Mouse (Mus musculus) liver, embryonic 13.5 days (tissue): ENCODE measurements around the gene Sumf2. TPM values are rescaled to one million over a fixed set of nuclear protein-coding genes. Genes with fewer than 3 reads are reported as not detected.

Experiments
- ATAC-seq: fragments of 200-750 bp; cut with Nextera tagmentation; 2 replicates; pipeline ENCODE4 v1.8.0; 2017; ENCODE audit warnings: low read depth, mild to moderate bottlenecking, moderate number of reproducible peaks, moderate library complexity
- DNase-seq: peaks from one replicate; pipeline ENCODE4 v3.0.0; 2022
- H3K27ac ChIP-seq: fragments of 300-500 bp; sonication (generic); 2 replicates; pipeline ENCODE4 v1.5.1; 2015; ENCODE audit warnings: moderate library complexity, mild to moderate bottlenecking, inconsistent platforms
- H3K27me3 ChIP-seq: fragments of 300-500 bp; sonication (generic); 2 replicates; pipeline ENCODE4 v1.6.1; 2015; ENCODE audit warnings: mild to moderate bottlenecking, inconsistent platforms
- H3K36me3 ChIP-seq: fragments of 300-500 bp; sonication (generic); 2 replicates; pipeline ENCODE4 v1.6.1; 2015; ENCODE audit warnings: mild to moderate bottlenecking, inconsistent platforms
- H3K4me1 ChIP-seq: fragments of 300-500 bp; sonication (generic); replicated peaks from 2 replicates; pipeline ENCODE4 v1.6.1; 2015; ENCODE audit warnings: inconsistent platforms
- H3K4me2 ChIP-seq: fragments of 300-500 bp; sonication (generic); 2 replicates; pipeline ENCODE4 v1.6.1; 2015; ENCODE audit warnings: inconsistent platforms, mild to moderate bottlenecking, moderate library complexity
- H3K4me3 ChIP-seq: fragments of 300-500 bp; sonication (generic); replicated peaks from 2 replicates; pipeline ENCODE4 v1.5.1; 2015; ENCODE audit warnings: mild to moderate bottlenecking, inconsistent platforms
- H3K9ac ChIP-seq: fragments of 300-500 bp; sonication (generic); 2 replicates; pipeline ENCODE4 v1.6.1; 2015; ENCODE audit warnings: mild to moderate bottlenecking, inconsistent platforms
- H3K9me3 ChIP-seq: fragments of 300-500 bp; sonication (generic); replicated peaks from 2 replicates; pipeline ENCODE4 v1.6.1; 2016; ENCODE audit warnings: inconsistent platforms
- WGBS: fragments of 180-500 bp; shearing (Covaris S2); methylation state at CpG from one replicate; pipeline ENCODE4 v1.1.7; 2015; ENCODE audit not compliant: insufficient replicate concordance; 5-methylcytosine and 5-hydroxymethylcytosine counted together
- polyA plus RNA-seq: library from polyadenylated mRNA; unstranded; fragments of >200 nt; fragmentation: Nextera tagmentation; extraction: Ambion mirVana; gene quantifications from 2 replicates; pipeline ENCODE4 v1.2.1, GENCODE M21; 2015

Sumf2 gene
- polyA plus RNA-seq = 24.9 and 35.0 TPM in 2 replicates

GRCm38 (mm10) chr5:129846752-129847557 lies at the start of gene Sumf2:
Sumf2 (plus strand) TSS chr5:129846986.
- H3K9ac ChIP-seq = peak within 1 kb of the TSS; percentile 83
- DNase-seq (peak; percentile 95), ATAC-seq (peak; percentile 98)
- 8% methylated on average over 22 of the region's 22 CpGs for WGBS
- peaks cover 25% of the 10 kb centered on the region for H3K4me1 ChIP-seq
- peak within 1 kb of the TSS; percentile 74 for H3K4me3 ChIP-seq
- peak within 1 kb of the TSS; percentile 77 for H3K27ac ChIP-seq
- peak within 1 kb of the TSS; percentile 80 for H3K4me2 ChIP-seq
- H3K27me3 ChIP-seq = no peaks in the 10 kb centered on the region
- peaks cover 44% of the 10 kb centered on the region for H3K36me3 ChIP-seq
- peaks cover 5% of the 10 kb centered on the region; the same call in 1 of the 2 replicates for H3K9me3 ChIP-seq

GRCm38 (mm10) chr5:129844848-129845247 lies 1.9 kb upstream of the Sumf2 start:
- Histone ChIP-seq H3K4me3 (no peak overlapping the region), H3K9me3 (peaks cover 5% of the 10 kb centered on the region; the same call in 1 of the 2 replicates), H3K4me1 (peaks cover 25% of the 10 kb centered on the region), H3K27me3 (no peaks in the 10 kb centered on the region), H3K4me2 (no peak overlapping the region), H3K9ac (no peak overlapping the region), H3K36me3 (peaks cover 35% of the 10 kb centered on the region), H3K27ac (no peak overlapping the region)
- 92% methylated on average over 5 of the region's 5 CpGs for WGBS
- DNase-seq (no peak), ATAC-seq (no peak)

GRCm38 (mm10) chr5:129847558-129847820 lies 703 bp downstream of the Sumf2 start:
- Histone ChIP-seq H3K9ac (peak overlapping the region; percentile 83), H3K9me3 (peaks cover 5% of the 10 kb centered on the region; the same call in 1 of the 2 replicates), H3K36me3 (peaks cover 46% of the 10 kb centered on the region), H3K27ac (no peak overlapping the region), H3K4me3 (peak overlapping the region; percentile 74), H3K27me3 (no peaks in the 10 kb centered on the region), H3K4me2 (peak overlapping the region; percentile 80), H3K4me1 (peaks cover 25% of the 10 kb centered on the region)
- WGBS = 34% methylated on average over 8 of the region's 8 CpGs
- DNase-seq (no peak), ATAC-seq (no peak)

GRCm38 (mm10) chr5:129855163-129855562 lies 8.4 kb downstream of the Sumf2 start:
- no peak for ATAC-seq
- H3K27me3 ChIP-seq = no peaks in the 10 kb centered on the region
- H3K4me1 ChIP-seq = 0 out of 2 replicates have a peak, but pooled peaks cover under 1% of the 10 kb centered on the region
- 60% methylated on average over 5 of the region's 5 CpGs for WGBS
- peaks cover 70% of the 10 kb centered on the region for H3K36me3 ChIP-seq
- H3K27ac ChIP-seq = no peak overlapping the region
- no peak overlapping the region for H3K4me2 ChIP-seq
- H3K4me3 ChIP-seq = no peak overlapping the region
- DNase-seq = no peak
- no peaks in the 10 kb centered on the region for H3K9me3 ChIP-seq
- H3K9ac ChIP-seq = no peak overlapping the region

- Histone ChIP-seq H3K36me3 (peaks cover 69% of the 10 kb centered on the region), H3K4me3 (no peak overlapping the region), H3K4me2 (no peak overlapping the region), H3K27ac (no peak overlapping the region), H3K27me3 (no peaks in the 10 kb centered on the region), H3K4me1 (0 out of 2 replicates have a peak, but pooled peaks cover 2% of the 10 kb centered on the region), H3K9ac (no peak overlapping the region), H3K9me3 (no peaks in the 10 kb centered on the region)
- no peak for DNase-seq
- 79% methylated on average over 5 of the region's 5 CpGs for WGBS
- no peak for ATAC-seq
Measured at GRCm38 (mm10) chr5:129856414-129856813, 9.6 kb downstream of the Sumf2 start.

- Histone ChIP-seq H3K9ac (no peak overlapping the region), H3K4me3 (no peak overlapping the region), H3K4me2 (no peak overlapping the region), H3K9me3 (no peaks in the 10 kb centered on the region), H3K27me3 (no peaks in the 10 kb centered on the region), H3K4me1 (peaks cover 19% of the 10 kb centered on the region), H3K36me3 (peaks cover 38% of the 10 kb centered on the region), H3K27ac (no peak overlapping the region)
- WGBS = 88% methylated on average over 6 of the region's 6 CpGs
- DNase-seq = no peak
- ATAC-seq = no peak
Measured at GRCm38 (mm10) chr5:129862325-129862724, 15.5 kb downstream of the Sumf2 start.

- DNase-seq (peak; percentile 35), ATAC-seq (peak; percentile 34; the same call in 1 of the 2 replicates)
- Histone ChIP-seq H3K9me3 (no peaks in the 10 kb centered on the region), H3K4me2 (peak overlapping the region; percentile 36), H3K36me3 (peaks cover 25% of the 10 kb centered on the region), H3K4me3 (no peak overlapping the region), H3K4me1 (peaks cover 19% of the 10 kb centered on the region), H3K27ac (no peak overlapping the region), H3K9ac (no peak overlapping the region), H3K27me3 (no peaks in the 10 kb centered on the region)
- WGBS = 16% methylated on average over 18 of the region's 18 CpGs
Measured at GRCm38 (mm10) chr5:129864467-129864866, 17.7 kb downstream of the Sumf2 start.

GRCm38 (mm10) chr5:129865841-129866240 lies 19.1 kb downstream of the Sumf2 start:
- Histone ChIP-seq H3K4me2 (no peak overlapping the region), H3K27ac (no peak overlapping the region), H3K4me1 (peaks cover 16% of the 10 kb centered on the region), H3K9me3 (no peaks in the 10 kb centered on the region), H3K9ac (no peak overlapping the region), H3K27me3 (no peaks in the 10 kb centered on the region), H3K36me3 (peaks cover 17% of the 10 kb centered on the region), H3K4me3 (no peak overlapping the region)
- WGBS = 68% methylated on average over 12 of the region's 12 CpGs
- DNase-seq (no peak), ATAC-seq (no peak)

GRCm38 (mm10) chr5:129869238-129869995 lies 22.6 kb downstream of the Sumf2 start:
- 79% methylated on average over 19 of the region's 19 CpGs for WGBS
- H3K4me2 ChIP-seq = no peak overlapping the region
- H3K27me3 ChIP-seq = no peaks in the 10 kb centered on the region
- no peak overlapping the region for H3K4me3 ChIP-seq
- H3K9ac ChIP-seq = no peak overlapping the region
- H3K36me3 ChIP-seq = no peaks in the 10 kb centered on the region
- no peak for DNase-seq
- H3K4me1 ChIP-seq = peaks cover 12% of the 10 kb centered on the region; the same call in 1 of the 2 replicates
- H3K27ac ChIP-seq = no peak overlapping the region
- H3K9me3 ChIP-seq = no peaks in the 10 kb centered on the region
- ATAC-seq = no peak

- H3K4me2 ChIP-seq = no peak overlapping the region
- no peaks in the 10 kb centered on the region for H3K36me3 ChIP-seq
- no peak overlapping the region for H3K4me3 ChIP-seq
- peaks cover 2% of the 10 kb centered on the region; the same call in 1 of the 2 replicates for H3K4me1 ChIP-seq
- WGBS = 76% methylated on average over 2 of the region's 2 CpGs
- H3K27me3 ChIP-seq = no peaks in the 10 kb centered on the region
- H3K9ac ChIP-seq = no peak overlapping the region
- H3K9me3 ChIP-seq = no peaks in the 10 kb centered on the region
- no peak for ATAC-seq
- no peak overlapping the region for H3K27ac ChIP-seq
- no peak for DNase-seq
Measured at GRCm38 (mm10) chr5:129871238-129871637, 24.5 kb downstream of the Sumf2 start.

GRCm38 (mm10) chr5:129873942-129874341 lies 27.2 kb downstream of the Sumf2 start:
- H3K4me1 ChIP-seq = peaks cover 3% of the 10 kb centered on the region; the same call in 1 of the 2 replicates
- DNase-seq (no peak), ATAC-seq (0 out of 2 replicates have a peak, but pooled peaks have one; percentile 26)
- WGBS = 63% methylated on average over 12 of the region's 12 CpGs
- no peak overlapping the region for H3K9ac ChIP-seq
- no peaks in the 10 kb centered on the region for H3K36me3 ChIP-seq
- no peak overlapping the region for H3K4me3 ChIP-seq
- H3K9me3 ChIP-seq = no peaks in the 10 kb centered on the region
- no peak overlapping the region for H3K4me2 ChIP-seq
- no peak overlapping the region for H3K27ac ChIP-seq
- no peaks in the 10 kb centered on the region for H3K27me3 ChIP-seq
